Mouse (Mus musculus) hindbrain, postnatal 0 days (tissue): Measurements from ENCODE around the gene Abca4. TPM values are rescaled to one million over a fixed set of nuclear protein-coding genes. Genes with fewer than 3 reads are reported as not detected.
"Not testable (repeated sequence)": the region's sequence is repeated elsewhere in the genome, so short reads cannot be mapped to it uniquely, and the experiment has no call there.

Source experiments
- ATAC-seq: fragments of 200-750 bp; cut with Nextera tagmentation; 2 replicates; pipeline ENCODE4 v1.8.0; 2017; ENCODE audit warnings: mild to moderate bottlenecking, moderate TSS enrichment, moderate library complexity
- DNase-seq: peaks from one replicate; pipeline ENCODE4 v3.0.0-alpha.2; 2015; ENCODE audit warnings: low spot score
- H3K27ac ChIP-seq: fragments of 300-500 bp; sonication (generic); 2 replicates; pipeline ENCODE4 v1.5.1; 2014; ENCODE audit warnings: mild to moderate bottlenecking
- H3K27me3 ChIP-seq: fragments of 300-500 bp; sonication (generic); 2 replicates; pipeline ENCODE4 v1.6.1; 2014; ENCODE audit warnings: low read length, mixed read lengths; ENCODE audit not compliant: insufficient read depth
- H3K36me3 ChIP-seq: fragments of 300-500 bp; sonication (generic); 2 replicates; pipeline ENCODE4 v1.6.1; 2014; ENCODE audit warnings: low read length, mixed read lengths; ENCODE audit not compliant: insufficient read depth
- H3K4me1 ChIP-seq: fragments of 300-500 bp; sonication (generic); 2 replicates; pipeline ENCODE4 v1.6.1; 2014; ENCODE audit warnings: antibody characterized with exemption, low read length, mixed read lengths; ENCODE audit not compliant: insufficient read depth
- H3K4me2 ChIP-seq: fragments of 300-500 bp; sonication (generic); 2 replicates; pipeline ENCODE4 v1.6.1; 2014; ENCODE audit warnings: low read depth, mild to moderate bottlenecking, low read length, moderate library complexity, mixed read lengths
- H3K4me3 ChIP-seq: fragments of 300-500 bp; sonication (generic); 2 replicates; pipeline ENCODE4 v1.5.1; 2014; ENCODE audit warnings: low read length
- H3K9ac ChIP-seq: fragments of 300-500 bp; sonication (generic); replicated peaks from 2 replicates; pipeline ENCODE4 v1.6.1; 2014; ENCODE audit warnings: mild to moderate bottlenecking, low read length, moderate library complexity, mixed read lengths
- H3K9me3 ChIP-seq: fragments of 300-500 bp; sonication (generic); 2 replicates; pipeline ENCODE4 v1.6.1; 2016; ENCODE audit warnings: low read length, mixed read lengths
- CTCF ChIP-seq: IDR thresholded peaks from 2 replicates; pipeline ENCODE4 v1.5.1; 2016; ENCODE audit warnings: antibody characterized with exemption, control low read depth, low read depth
- WGBS: fragments of 180-500 bp; shearing (Covaris S2); extraction: QIAGEN DNeasy Blood & Tissue Kit; methylation state at CpG from one replicate; pipeline ENCODE4 v1.1.7; 2014; 5-methylcytosine and 5-hydroxymethylcytosine counted together
- polyA plus RNA-seq: library from polyadenylated mRNA; unstranded; fragments of >200 nt; fragmentation: Nextera tagmentation; extraction: Ambion mirVana; gene quantifications from 2 replicates; pipeline ENCODE4 v1.2.1, GENCODE M21; 2015
- total RNA-seq: library from RNA; depleted of rRNA; stranded (reverse); fragments of >200 nt; gene quantifications from 2 replicates; pipeline ENCODE4 v1.2.3, GENCODE M21; 2014; rRNA removed

Abca4 gene
- total and polyA plus RNA-seq, 2 experiments from 2014 or later: 4.8 to 11.7 TPM

- 80% methylated on average over 13 of the region's 13 CpGs for WGBS
- Histone ChIP-seq H3K4me3 (no peak overlapping the region), H3K27me3 (no peaks in the 10 kb centered on the region), H3K9ac (no peak overlapping the region), H3K4me1 (0 out of 2 replicates have a peak, but pooled peaks cover under 1% of the 10 kb centered on the region), H3K4me2 (no peak overlapping the region), H3K36me3 (no peaks in the 10 kb centered on the region), H3K27ac (no peak overlapping the region), H3K9me3 (no peaks in the 10 kb centered on the region)
- ATAC-seq (no peak), DNase-seq (no peak)
- TF ChIP-seq CTCF: no peak
Measured at GRCm38 (mm10) chr3:122211446-122212125, 167.3 kb downstream of the Abca4 start.

DNA sequence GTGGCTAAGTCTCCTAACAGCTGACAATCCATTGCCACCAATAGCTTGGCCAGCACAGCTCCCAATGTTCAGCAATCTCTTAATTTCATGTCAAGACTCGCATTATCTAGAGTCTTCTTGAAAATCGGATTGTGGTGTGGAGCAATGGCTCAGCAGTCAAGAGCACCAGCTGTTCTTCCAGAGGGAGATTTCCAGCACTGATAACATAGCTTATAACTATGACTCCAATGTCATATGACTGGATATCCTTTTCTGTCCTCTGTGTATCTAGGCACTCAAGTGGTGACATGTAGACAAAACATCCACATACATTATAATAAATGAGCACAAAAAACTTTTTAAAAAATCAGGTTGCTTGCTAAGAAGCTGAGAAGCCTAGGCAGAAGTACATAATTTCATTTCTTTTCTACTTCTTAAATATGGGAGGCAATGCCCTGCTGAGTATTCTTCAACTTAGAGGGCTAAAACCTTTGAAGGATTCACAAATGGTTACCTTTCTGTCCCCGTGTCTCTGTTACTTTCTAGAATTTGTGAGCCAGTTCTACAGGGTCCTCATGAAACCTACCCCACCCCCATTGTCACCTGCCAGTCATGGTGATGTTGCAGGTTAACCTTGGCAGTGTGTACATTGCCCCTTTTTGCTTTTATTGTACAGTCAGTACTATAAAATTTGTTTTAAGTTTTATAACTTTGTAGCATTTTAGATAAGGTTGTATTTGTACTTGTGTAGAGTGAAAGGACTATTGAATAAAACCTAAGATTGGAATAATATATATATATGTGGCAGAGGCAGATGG, 177.2 kb downstream of the Abca4 start:
- Histone ChIP-seq H3K9ac (no peak overlapping the region), H3K4me2 (no peak overlapping the region), H3K4me3 (no peak overlapping the region), H3K9me3 (no peaks in the 10 kb centered on the region), H3K36me3 (no peaks in the 10 kb centered on the region), H3K27ac (no peak overlapping the region), H3K4me1 (no peaks in the 10 kb centered on the region), H3K27me3 (no peaks in the 10 kb centered on the region)
- no peak for TF ChIP-seq CTCF
- 85% methylated on average over 3 of the region's 3 CpGs for WGBS
- DNase-seq: no peak
- ATAC-seq: no peak

DNA sequence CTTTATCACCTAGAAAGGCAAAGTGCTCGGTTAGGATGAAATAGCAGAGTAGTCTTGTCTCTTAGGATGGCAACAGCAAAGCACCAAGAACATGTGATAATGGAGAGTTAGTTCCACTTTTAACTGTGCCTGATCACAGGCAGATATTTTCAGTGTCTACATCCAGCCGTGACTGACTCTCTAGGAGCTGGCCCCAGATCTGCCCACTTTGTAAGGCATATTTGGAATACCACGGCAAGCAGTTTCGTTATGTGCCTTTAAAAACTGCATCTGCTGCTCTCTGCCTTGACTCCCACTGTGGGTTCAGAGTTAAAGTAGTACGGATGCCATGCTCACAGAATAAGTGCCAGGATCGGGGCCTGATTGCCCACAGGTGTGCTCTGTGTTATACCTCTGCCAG, 182.7 kb downstream of the Abca4 start:
- 71% methylated on average over 6 of the region's 6 CpGs for WGBS
- H3K9me3 ChIP-seq, H3K9ac ChIP-seq, H3K4me1 ChIP-seq, H3K4me3 ChIP-seq, H3K36me3 ChIP-seq, H3K4me2 ChIP-seq, H3K27ac ChIP-seq, H3K27me3 ChIP-seq, ATAC-seq, DNase-seq: not testable (repeated sequence)

Other genes with a start within 250 kb of the Abca4 start
- 50.1 and 53.5 TPM in 2 replicates for gene Abcd3, start 229.1 kb upstream of the Abca4 start, total RNA-seq
- 85.9 and 89.5 TPM in 2 replicates for gene Abcd3, start 229.1 kb upstream of the Abca4 start, polyA plus RNA-seq
- gene Arhgap29, start 91.9 kb upstream of the Abca4 start, total RNA-seq: 21.7 and 21.8 TPM in 2 replicates
- gene Arhgap29, start 91.9 kb upstream of the Abca4 start, polyA plus RNA-seq: 13.6 and 14.8 TPM in 2 replicates
- 32.1 and 36.9 TPM in 2 replicates for gene Gclm, start 201.1 kb downstream of the Abca4 start, total RNA-seq
- 65.0 and 67.6 TPM in 2 replicates for gene Gclm, start 201.1 kb downstream of the Abca4 start, polyA plus RNA-seq
- 8.5 and 9.9 TPM in 2 replicates for gene Dnttip2, start 229.9 kb downstream of the Abca4 start, total RNA-seq
- gene Dnttip2, start 229.9 kb downstream of the Abca4 start, polyA plus RNA-seq: 43.7 and 48.6 TPM in 2 replicates
- gene Bcar3, start 249.7 kb downstream of the Abca4 start, total RNA-seq: 23.8 and 29.4 TPM in 2 replicates
- 6.3 and 7.7 TPM in 2 replicates for gene Bcar3, start 249.7 kb downstream of the Abca4 start, polyA plus RNA-seq